Mouse (Mus musculus): Measurements from ENCODE around the gene Cylc1.

The Cylc1 gene

GRCm38 (mm10) chrX:111110118-111110517, at the start of gene Cylc1:
Gene Cylc1 (plus strand): TSS chrX:111110418.
- no peak for DNase-seq (ENCODE audit: low spot score)

DNA sequence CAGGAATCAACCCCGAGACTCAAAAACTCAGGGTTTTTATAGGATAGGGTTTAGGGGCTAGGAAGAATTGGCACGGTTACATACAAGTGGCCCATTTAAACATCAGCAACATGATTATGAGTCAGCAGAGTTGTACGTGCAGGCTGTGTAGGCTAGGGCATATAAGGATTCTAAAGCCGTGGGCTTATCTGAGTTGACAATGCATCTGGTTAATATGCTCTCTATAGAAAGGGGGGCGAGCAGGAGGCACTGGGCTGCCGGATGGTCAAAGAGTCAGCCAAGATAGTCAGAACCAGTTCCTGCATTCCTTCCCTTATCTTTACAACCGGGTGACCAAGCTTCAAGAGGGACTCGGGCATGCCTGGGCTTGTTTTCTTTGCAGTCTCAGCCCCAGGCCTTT, 31.5 kb upstream of the Cylc1 start:
- DNase-seq (ENCODE audit: low spot score): no peak

DNA sequence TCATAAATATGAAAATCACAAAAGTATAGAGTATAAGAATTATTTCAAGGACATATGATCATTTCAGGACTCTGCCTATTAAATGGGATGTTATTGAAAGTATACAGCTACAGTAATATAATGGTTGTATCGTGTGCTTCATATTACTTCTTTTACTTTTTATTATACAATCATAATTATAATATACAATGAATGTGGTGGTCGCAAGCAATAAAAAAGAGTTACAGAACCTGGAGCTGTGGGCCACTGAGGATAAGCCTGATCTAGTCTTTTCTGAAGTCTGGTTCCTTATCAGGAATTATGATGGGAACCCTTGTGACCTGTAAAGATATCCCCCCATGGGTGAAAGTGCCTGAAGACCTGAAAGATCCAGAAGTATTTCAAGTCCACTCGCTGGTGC, 57.8 kb downstream of the Cylc1 start, which contains the start of gene Gm10112:
Gene Gm10112, plus strand, starts transcription at position 301 of the 400 bp plus-strand sequence.
- DNase-seq (ENCODE audit: low spot score): no peak

Measured in urinary bladder, postnatal 10 days (tissue).